Mouse (Mus musculus) CH12.LX (cell line): ENCODE data around the gene Dexi. TPM values are rescaled to one million over a fixed set of nuclear protein-coding genes. Genes with fewer than 3 reads are reported as not detected.
A peak's percentile ranks its signal among the peaks of the same experiment; 100 is the strongest.

Experiments used
- DNase-seq: peaks from one replicate; pipeline ENCODE4 v3.0.0-alpha.2; 2013; ENCODE audit errors: extremely low read depth
- H3K27ac ChIP-seq: 2 replicates; pipeline ENCODE4 v1.5.1; 2012; ENCODE audit warnings: low read depth, mild to moderate bottlenecking, control low read depth, moderate library complexity; ENCODE audit not compliant: insufficient read depth
- H3K27me3 ChIP-seq: replicated peaks from 2 replicates; pipeline ENCODE3; 2012; ENCODE audit warnings: inconsistent platforms
- H3K36me3 ChIP-seq, 2 experiments: replicated peaks in 1 of 2; 2 replicates each; pipeline versions ENCODE3 to v1.6.1; 2012; ENCODE audit warnings: inconsistent platforms in 1 of 2, low read length in 1 of 2, mild to moderate bottlenecking in 1 of 2, mixed read lengths in 1 of 2, moderate library complexity in 1 of 2; ENCODE audit not compliant: control insufficient read depth in 1 of 2, insufficient read depth in 1 of 2
- H3K4me1 ChIP-seq, 2 experiments: 2 replicates each; pipeline ENCODE4 v1.6.1; 2012; ENCODE audit warnings: inconsistent platforms in 1 of 2, moderate library complexity in 1 of 2; ENCODE audit not compliant: insufficient read depth in 2 of 2, control insufficient read depth in 1 of 2
- H3K4me2 ChIP-seq: 2 replicates; pipeline ENCODE4 v1.6.1; 2012; ENCODE audit warnings: low read depth, mild to moderate bottlenecking, control low read depth; ENCODE audit not compliant: poor library complexity, insufficient read depth, severe bottlenecking
- H3K4me3 ChIP-seq, 3 experiments: fragments of 150-350 bp in 1 of 3; sonication (generic) in 1 of 3; replicated peaks in 1 of 3; 2 replicates each; pipeline versions ENCODE3 to v1.5.1; 2011 to 2012; ENCODE audit warnings: low read depth in 2 of 3, low read length in 2 of 3, mild to moderate bottlenecking in 2 of 3, moderate library complexity in 2 of 3, control low read depth in 1 of 3, improper control_type of control experiment in 1 of 3, inconsistent platforms in 1 of 3, mixed read lengths in 1 of 3; ENCODE audit not compliant: poor library complexity in 1 of 3
- H3K79me2 ChIP-seq: replicated peaks from 2 replicates; pipeline ENCODE4 v1.6.1; 2012; ENCODE audit warnings: mild to moderate bottlenecking, moderate library complexity; ENCODE audit not compliant: control insufficient read depth, poor library complexity, insufficient read depth, severe bottlenecking; ENCODE audit errors: extremely low read depth
- H3K9ac ChIP-seq: 2 replicates; pipeline ENCODE4 v1.6.1; 2012; ENCODE audit warnings: low read depth, mild to moderate bottlenecking, control low read depth, moderate library complexity; ENCODE audit not compliant: insufficient read depth
- H3K9me3 ChIP-seq: replicated peaks from 2 replicates; pipeline ENCODE3; 2012; ENCODE audit warnings: low read length, inconsistent platforms, mixed read lengths
- CHD1 ChIP-seq: IDR thresholded peaks from 2 replicates; pipeline ENCODE4 v1.6.1; 2012; ENCODE audit warnings: low read depth, low read length, improper control_type of control experiment, inconsistent platforms
- CHD2 ChIP-seq: IDR thresholded peaks from 2 replicates; pipeline ENCODE4 v1.6.1; 2011; ENCODE audit warnings: low read length, improper control_type of control experiment
- CTCF ChIP-seq, 2 experiments: IDR thresholded peaks in 1 of 2; conservative IDR thresholded peaks in 1 of 2; 2 replicates each; pipeline ENCODE4 v1.5.1; 2011 to 2012; ENCODE audit warnings: low read depth in 2 of 2, low read length in 2 of 2, improper control_type of control experiment in 1 of 2, inconsistent platforms in 1 of 2, mild to moderate bottlenecking in 1 of 2, moderate library complexity in 1 of 2
- E2F4 ChIP-seq: IDR thresholded peaks from 2 replicates; pipeline ENCODE4 v1.6.1; 2011; ENCODE audit warnings: low read depth, low read length, improper control_type of control experiment; ENCODE audit not compliant: insufficient replicate concordance
- ELF1 ChIP-seq: IDR thresholded peaks from 2 replicates; pipeline ENCODE4 v1.6.1; 2014; ENCODE audit warnings: low read depth, mild to moderate bottlenecking, inconsistent platforms, low read length, improper control_type of control experiment
- EP300 ChIP-seq: IDR thresholded peaks from 2 replicates; pipeline ENCODE4 v1.6.1; 2011; ENCODE audit warnings: low read length, improper control_type of control experiment
- GABPA ChIP-seq: IDR thresholded peaks from 2 replicates; pipeline ENCODE4 v1.6.1; 2012; ENCODE audit warnings: low read depth, low read length, improper control_type of control experiment, inconsistent platforms; ENCODE audit not compliant: insufficient replicate concordance
- HCFC1 ChIP-seq: IDR thresholded peaks from 2 replicates; pipeline ENCODE4 v1.6.1; 2012; ENCODE audit warnings: low read depth, mild to moderate bottlenecking, inconsistent platforms, low read length, improper control_type of control experiment
- IRF4 ChIP-seq: IDR thresholded peaks from 2 replicates; pipeline ENCODE4 v1.6.1; 2014; ENCODE audit warnings: low read depth, mild to moderate bottlenecking, inconsistent platforms, low read length, improper control_type of control experiment
- JUN ChIP-seq: IDR thresholded peaks from 2 replicates; pipeline ENCODE4 v1.6.1; 2011; ENCODE audit warnings: low read depth, mild to moderate bottlenecking, low read length, improper control_type of control experiment, moderate library complexity; ENCODE audit not compliant: insufficient read depth
- JUND ChIP-seq: conservative IDR thresholded peaks from 2 replicates; pipeline ENCODE4 v1.6.1; 2011; ENCODE audit warnings: low read depth, low read length, improper control_type of control experiment
- KAT2A ChIP-seq: IDR thresholded peaks from 2 replicates; pipeline ENCODE4 v1.6.1; 2012; ENCODE audit warnings: low read length, improper control_type of control experiment, inconsistent platforms; ENCODE audit not compliant: insufficient replicate concordance
- MAFK ChIP-seq: IDR thresholded peaks from 2 replicates; pipeline ENCODE4 v1.6.1; 2011; ENCODE audit warnings: low read length, improper control_type of control experiment; ENCODE audit not compliant: insufficient replicate concordance
- MAX ChIP-seq: IDR thresholded peaks from 2 replicates; pipeline ENCODE4 v1.6.1; 2011; ENCODE audit warnings: low read length, improper control_type of control experiment
- MAZ ChIP-seq: IDR thresholded peaks from 2 replicates; pipeline ENCODE4 v1.6.1; 2012; ENCODE audit warnings: low read depth, mild to moderate bottlenecking, inconsistent platforms, low read length, improper control_type of control experiment, moderate library complexity
- MXI1 ChIP-seq: IDR thresholded peaks from 2 replicates; pipeline ENCODE4 v1.6.1; 2011; ENCODE audit warnings: mild to moderate bottlenecking, low read depth, low read length, improper control_type of control experiment
- MYC ChIP-seq: IDR thresholded peaks from 2 replicates; pipeline ENCODE4 v1.6.1; 2011; ENCODE audit warnings: low read depth, mild to moderate bottlenecking, improper control_type of control experiment, low read length
- NELFE ChIP-seq: IDR thresholded peaks from 2 replicates; pipeline ENCODE4 v1.6.1; 2011; ENCODE audit warnings: low read depth, low read length, improper control_type of control experiment
- NRF1 ChIP-seq: IDR thresholded peaks from 2 replicates; pipeline ENCODE4 v1.6.1; 2014; ENCODE audit warnings: low read depth, mild to moderate bottlenecking, inconsistent platforms, low read length, improper control_type of control experiment, moderate library complexity
- POLR2A ChIP-seq: IDR thresholded peaks from 2 replicates; pipeline ENCODE4 v1.6.1; 2011; ENCODE audit warnings: low read depth, mild to moderate bottlenecking, improper control_type of control experiment, low read length
- POLR2AphosphoS2 ChIP-seq: IDR thresholded peaks from 2 replicates; pipeline ENCODE4 v1.6.1; 2011; ENCODE audit warnings: low read depth, low read length, improper control_type of control experiment
- RAD21 ChIP-seq: IDR thresholded peaks from 2 replicates; pipeline ENCODE4 v1.6.1; 2011; ENCODE audit warnings: low read depth, mild to moderate bottlenecking, low read length, improper control_type of control experiment, moderate library complexity
- RCOR1 ChIP-seq: conservative IDR thresholded peaks from 2 replicates; pipeline ENCODE4 v1.6.1; 2012; ENCODE audit warnings: low read depth, mild to moderate bottlenecking, inconsistent platforms, low read length, improper control_type of control experiment
- SIN3A ChIP-seq: IDR thresholded peaks from 2 replicates; pipeline ENCODE4 v1.6.1; 2012; ENCODE audit warnings: low read length, improper control_type of control experiment, inconsistent platforms
- SMC3 ChIP-seq: IDR thresholded peaks from 2 replicates; pipeline ENCODE4 v1.6.1; 2011; ENCODE audit warnings: low read depth, low read length, improper control_type of control experiment
- TBP ChIP-seq: conservative IDR thresholded peaks from 2 replicates; pipeline ENCODE4 v1.6.1; 2011; ENCODE audit warnings: low read depth, low read length, improper control_type of control experiment
- TCF12 ChIP-seq: IDR thresholded peaks from 2 replicates; pipeline ENCODE4 v1.6.1; 2014; ENCODE audit warnings: low read depth, mild to moderate bottlenecking, inconsistent platforms, low read length, improper control_type of control experiment
- UBTF ChIP-seq: IDR thresholded peaks from 2 replicates; pipeline ENCODE4 v1.6.1; 2012; ENCODE audit warnings: low read depth, mild to moderate bottlenecking, inconsistent platforms, low read length, improper control_type of control experiment, moderate library complexity
- USF2 ChIP-seq: conservative IDR thresholded peaks from 2 replicates; pipeline ENCODE4 v1.6.1; 2011; ENCODE audit warnings: low read depth, low read length, improper control_type of control experiment
- ZC3H11A ChIP-seq: IDR thresholded peaks from 2 replicates; pipeline ENCODE4 v1.6.1; 2012; ENCODE audit warnings: low read depth, mild to moderate bottlenecking, inconsistent platforms, low read length, improper control_type of control experiment
- ZKSCAN1 ChIP-seq: IDR thresholded peaks from 2 replicates; pipeline ENCODE4 v1.6.1; 2012; ENCODE audit warnings: low read depth, inconsistent platforms, low read length, improper control_type of control experiment, borderline replicate concordance
- ZMIZ1 ChIP-seq: IDR thresholded peaks from 2 replicates; pipeline ENCODE4 v1.6.1; 2012; ENCODE audit warnings: low read depth, mild to moderate bottlenecking, inconsistent platforms, low read length, improper control_type of control experiment
- ZNF384 ChIP-seq: IDR thresholded peaks from 2 replicates; pipeline ENCODE4 v1.6.1; 2012; ENCODE audit warnings: low read depth, low read length, improper control_type of control experiment, inconsistent platforms
- dilution Hi-C: fragments of 300-500 bp; cut with MboI; formaldehyde crosslinking; loops from 2 replicates; pipeline ENCODE4 v1.14.3; 2020; ENCODE audit warnings: low sequenced_read_pairs; ENCODE audit not compliant: extremely low pct_unique_long_range_greater_than_20kb, extremely low pct_ligation_motif_present
- in situ Hi-C: fragments of 300-500 bp; cut with MboI; formaldehyde crosslinking; loops from 3 replicates; pipeline ENCODE4 v1.14.3; 2019; ENCODE audit warnings: low sequenced_read_pairs, low pct_ligation_motif_present, low pct_unique_long_range_greater_than_20kb, mixed read lengths
- polyA plus RNA-seq: library from polyadenylated mRNA; unstranded; fragments of >175 nt; gene quantifications from 2 replicates; pipeline ENCODE4 v1.2.1, GENCODE M21; 2012; ENCODE audit warnings: low read depth; ENCODE audit not compliant: insufficient read length
- total RNA-seq, 2 experiments: library from RNA; depleted of rRNA; stranded (reverse); fragments of 300-350 nt in 1 of 2; fragments of >200 nt in 1 of 2; gene quantifications; 2 replicates each; pipeline ENCODE4 v1.2.3; 2012 to 2014

Gene Dexi
- total RNA-seq (2012; rRNA removed) (13.7 and 14.1 TPM in 2 replicates), total RNA-seq (2014; rRNA removed) (10.0 and 11.3 TPM in 2 replicates), polyA plus RNA-seq (18.6 and 19.6 TPM in 2 replicates)

- Histone ChIP-seq H3K36me3 (peaks cover 0 to 29% of the 10 kb centered on the region in 2 experiments), H3K4me1 (peaks cover 16 to 71% of the 10 kb centered on the region in 2 experiments), H3K4me3 (peak within 1 kb of the TSS; percentile 66 to 82 (median 76)), H3K79me2 (peaks cover 14% of the 10 kb centered on the region), H3K9me3 (no peaks in the 10 kb centered on the region), H3K27me3 (peaks cover 2% of the 10 kb centered on the region), H3K9ac (peak within 1 kb of the TSS; percentile 73)
- peak; percentile 100 for DNase-seq
- dilution Hi-C loops: no loop called here
- in situ Hi-C loops: loop anchor here (25.0 kb wide), 1 partner anchor 456 kb away; no protein-coding TSS in a partner anchor
- 0 out of 2 replicates have a peak, but pooled peaks have one; percentile 28 for TF ChIP-seq ELF1
- peak; percentile 77 for TF ChIP-seq POLR2AphosphoS2
- TF ChIP-seq TCF12: peak; percentile 96
- no peak for TF ChIP-seq E2F4
- peak; percentile 91 for TF ChIP-seq NELFE
- peak; percentile 44; the same call in 1 of the 2 replicates for TF ChIP-seq HCFC1
- peak in 1 of 2 experiments; percentile 31; a peak in 2 of 4 replicates for TF ChIP-seq CTCF (conservative IDR thresholded peaks at IDR 0.05 in 1 of 2, IDR thresholded peaks at IDR 0.05 in 1 of 2; ENCODE audit: low read depth in 2 of 2, low read length in 2 of 2)
- TF ChIP-seq MXI1: no peak
- TF ChIP-seq MYC: no peak
- no peak for TF ChIP-seq MAZ
- TF ChIP-seq CHD2: peak; percentile 73
- TF ChIP-seq USF2: no peak
- TF ChIP-seq TBP: peak; percentile 97
- no peak for TF ChIP-seq SMC3
- no peak for TF ChIP-seq KAT2A
- peak; percentile 40; the same call in 1 of the 2 replicates for TF ChIP-seq MAX
- no peak for TF ChIP-seq GABPA
- TF ChIP-seq UBTF: 0 out of 2 replicates have a peak, but pooled peaks have one; percentile 31
- TF ChIP-seq CHD1: no peak
- peak; percentile 95 for TF ChIP-seq ZMIZ1
- TF ChIP-seq RAD21: no peak; the same call in none of the 2 replicates
- no peak for TF ChIP-seq ZC3H11A
- TF ChIP-seq SIN3A: no peak
- TF ChIP-seq IRF4: peak; percentile 31; the same call in 1 of the 2 replicates
- no peak for TF ChIP-seq EP300
- no peak for TF ChIP-seq JUND
- TF ChIP-seq ZKSCAN1: no peak
- peak; percentile 36 for TF ChIP-seq NRF1
- no peak for TF ChIP-seq RCOR1
- peak; percentile 99 for TF ChIP-seq POLR2A
- no peak for TF ChIP-seq MAFK
- TF ChIP-seq ZNF384: no peak
- TF ChIP-seq JUN: no peak
- TF ChIP-seq, all 38 proteins: peak for 14
- H3K4me2 ChIP-seq: peak within 1 kb of the TSS; percentile 75
- no peak within 1 kb of the TSS for H3K27ac ChIP-seq
Measured at GRCm38 (mm10) chr16:10542698-10543365, at the start of gene Dexi. TSS of gene Dexi (minus strand) at chr16:10543054.
